Mouse (Mus musculus): ENCODE measurements at regions not wholly inside any gene's neighbourhood (a gene's known extent, or its start where the extent isn't known, plus 50 kb on each side); places are given as distances from the start of the nearest gene placed in this dataset.

DNA sequence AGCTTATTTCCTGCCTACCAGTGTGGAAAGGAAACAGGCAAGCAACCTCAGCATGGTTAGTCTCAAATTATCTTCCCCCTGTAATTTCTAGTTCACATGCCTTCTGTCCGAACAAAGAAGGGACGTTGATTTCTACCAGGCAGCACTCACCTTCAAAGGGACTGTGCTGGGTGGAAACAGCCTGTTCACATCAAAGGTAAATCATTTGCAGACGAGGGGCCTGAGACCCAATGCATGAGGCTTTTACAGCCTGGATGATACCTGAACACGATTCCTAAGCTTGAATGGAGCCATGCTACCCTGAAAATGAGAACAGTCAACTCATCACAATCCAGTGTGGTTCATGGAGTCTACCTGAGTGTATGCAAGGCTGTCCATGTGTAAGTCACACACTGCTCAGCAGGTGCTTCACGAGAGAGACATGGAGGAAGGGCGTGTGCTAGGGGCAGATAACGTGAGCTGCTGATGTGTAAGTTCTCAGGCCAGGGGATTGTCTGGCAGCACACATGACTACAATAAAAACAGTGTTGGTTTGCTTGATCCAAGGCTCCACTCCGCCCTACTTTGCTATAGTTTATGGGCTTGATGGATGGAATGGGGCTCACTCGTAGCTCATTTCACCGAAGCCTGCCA lies 411.9 kb downstream of the Med10 start:
- H3K27me3 ChIP-seq (ENCODE audit: control insufficient read depth, insufficient read depth, low read length) = no peaks in the 10 kb centered on the region
- WGBS = 39% methylated on average over 10 of the region's 10 CpGs
- no peak overlapping the region for H3K27ac ChIP-seq (ENCODE audit: insufficient read depth, low read depth, low read length)
- no peaks in the 10 kb centered on the region for H3K4me1 ChIP-seq (ENCODE audit: control insufficient read depth, insufficient read depth, insufficient read length, low read length)
- no peak overlapping the region for H3K4me3 ChIP-seq (ENCODE audit: low read depth, low read length)
- no peaks in the 10 kb centered on the region for H3K36me3 ChIP-seq (ENCODE audit: control insufficient read depth, insufficient read depth, low read length)
- TF ChIP-seq POLR2A (IDR thresholded peaks at IDR 0.05; ENCODE audit: low read depth, low read length) = no peak
- no peak for TF ChIP-seq CTCF (IDR thresholded peaks at IDR 0.05; ENCODE audit: extremely low read depth, insufficient read length, insufficient replicate concordance, low read depth, low read length)

DNA sequence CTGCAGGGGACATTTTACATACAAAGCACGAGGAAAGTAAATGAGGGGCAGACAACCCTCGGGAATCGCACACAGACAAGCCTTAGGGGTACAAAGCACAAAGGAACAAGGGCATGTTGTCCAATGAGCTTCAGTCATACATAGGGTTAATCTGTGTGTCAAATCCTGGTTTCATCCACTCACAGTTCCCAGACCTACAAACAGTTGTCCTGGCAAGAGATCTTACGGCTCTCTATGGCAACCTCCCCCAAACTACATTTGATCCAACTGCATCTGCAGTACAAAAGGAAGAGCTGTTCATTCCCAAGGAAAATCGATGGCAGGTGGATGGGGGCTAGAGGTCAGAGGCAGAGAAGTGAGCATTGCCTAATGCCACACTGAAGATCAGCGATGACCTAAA lies 413.9 kb downstream of the Med10 start:
- no peaks in the 10 kb centered on the region for H3K4me1 ChIP-seq (ENCODE audit: control insufficient read depth, insufficient read depth, insufficient read length, low read length)
- 82% methylated on average over 6 of the region's 6 CpGs for WGBS
- no peaks in the 10 kb centered on the region for H3K27me3 ChIP-seq (ENCODE audit: control insufficient read depth, insufficient read depth, low read length)
- H3K4me3 ChIP-seq (ENCODE audit: low read depth, low read length) = no peak overlapping the region
- TF ChIP-seq POLR2A (IDR thresholded peaks at IDR 0.05; ENCODE audit: low read depth, low read length) (no peak), CTCF (IDR thresholded peaks at IDR 0.05; ENCODE audit: extremely low read depth, insufficient read length, insufficient replicate concordance, low read depth, low read length) (no peak)
- no peaks in the 10 kb centered on the region for H3K36me3 ChIP-seq (ENCODE audit: control insufficient read depth, insufficient read depth, low read length)
- no peak overlapping the region for H3K27ac ChIP-seq (ENCODE audit: insufficient read depth, low read depth, low read length)

DNA sequence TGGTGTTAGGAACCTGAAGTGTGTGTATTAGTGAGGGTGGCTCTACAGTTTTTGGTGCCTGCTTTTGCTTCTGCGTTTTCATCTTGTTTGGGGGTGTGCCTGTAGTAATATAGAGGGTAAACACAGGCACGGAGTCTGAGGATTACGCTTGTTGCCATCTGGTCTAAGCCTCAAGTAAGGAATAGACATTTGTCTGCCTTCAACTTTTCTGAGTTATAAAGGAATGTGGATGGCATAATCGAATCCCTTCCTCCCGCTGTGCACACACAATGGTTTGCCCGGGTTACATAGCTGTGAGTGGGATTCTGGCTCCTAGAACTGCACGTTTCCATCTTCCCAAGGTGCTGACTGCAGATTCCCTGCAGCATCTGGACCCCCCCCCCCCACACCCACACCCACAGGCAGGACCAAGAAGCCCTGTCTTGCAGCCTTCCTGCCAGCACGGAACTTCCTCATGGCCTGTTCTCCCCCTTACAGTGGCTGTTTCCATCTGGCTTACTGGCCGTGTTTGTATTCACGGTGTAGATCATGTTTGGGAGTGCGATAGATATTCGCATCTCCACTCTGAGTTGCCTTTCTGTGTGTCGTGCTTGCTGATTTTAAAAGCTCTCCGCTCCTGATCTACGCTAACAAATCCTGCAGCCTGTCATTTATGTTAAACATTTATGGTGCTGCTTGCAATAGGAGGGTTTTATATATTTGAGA lies 415.4 kb downstream of the Med10 start:
- WGBS = 64% methylated on average over 15 of the region's 15 CpGs
- Histone ChIP-seq H3K4me1 (ENCODE audit: control insufficient read depth, insufficient read depth, insufficient read length, low read length) (no peaks in the 10 kb centered on the region), H3K36me3 (ENCODE audit: control insufficient read depth, insufficient read depth, low read length) (no peaks in the 10 kb centered on the region), H3K27ac (ENCODE audit: insufficient read depth, low read depth, low read length) (no peak overlapping the region), H3K27me3 (ENCODE audit: control insufficient read depth, insufficient read depth, low read length) (no peaks in the 10 kb centered on the region), H3K4me3 (ENCODE audit: low read depth, low read length) (no peak overlapping the region)
- no peak for TF ChIP-seq POLR2A (IDR thresholded peaks at IDR 0.05; ENCODE audit: low read depth, low read length)
- no peak for TF ChIP-seq CTCF (IDR thresholded peaks at IDR 0.05; ENCODE audit: extremely low read depth, insufficient read length, insufficient replicate concordance, low read depth, low read length)

DNA sequence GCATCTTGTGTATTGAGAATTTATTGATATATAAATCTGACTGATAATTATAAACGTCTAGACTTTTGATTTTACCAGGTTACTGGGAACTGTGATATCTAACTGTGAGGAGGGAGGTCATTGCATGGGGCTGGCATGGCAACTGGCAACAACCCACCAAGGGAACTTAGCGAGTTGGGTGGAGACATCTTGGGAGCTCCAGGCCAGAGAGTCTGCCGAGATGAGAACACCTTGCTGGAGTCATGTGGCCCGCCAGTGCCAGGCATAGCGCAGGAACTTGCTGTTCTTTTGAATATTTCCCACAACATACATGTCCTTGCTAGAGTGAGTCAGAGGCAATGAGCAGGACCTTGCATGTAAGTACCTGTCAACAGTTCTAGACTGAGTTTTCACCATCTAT lies 413.9 kb downstream of the Ice1 start:
- TF ChIP-seq POLR2A (IDR thresholded peaks at IDR 0.05; ENCODE audit: low read depth, low read length) = no peak
- no peak for TF ChIP-seq CTCF (IDR thresholded peaks at IDR 0.05; ENCODE audit: extremely low read depth, insufficient read length, insufficient replicate concordance, low read depth, low read length)
- no peaks in the 10 kb centered on the region for H3K4me1 ChIP-seq (ENCODE audit: control insufficient read depth, insufficient read depth, insufficient read length, low read length)
- 87% methylated on average over 5 of the region's 5 CpGs for whole genome bisulfite sequencing
- H3K4me3 ChIP-seq (ENCODE audit: low read depth, low read length) = no peak overlapping the region
- no peak overlapping the region for H3K27ac ChIP-seq (ENCODE audit: insufficient read depth, low read depth, low read length)
- H3K27me3 ChIP-seq (ENCODE audit: control insufficient read depth, insufficient read depth, low read length) = no peaks in the 10 kb centered on the region
- H3K36me3 ChIP-seq (ENCODE audit: control insufficient read depth, insufficient read depth, low read length) = no peaks in the 10 kb centered on the region

DNA sequence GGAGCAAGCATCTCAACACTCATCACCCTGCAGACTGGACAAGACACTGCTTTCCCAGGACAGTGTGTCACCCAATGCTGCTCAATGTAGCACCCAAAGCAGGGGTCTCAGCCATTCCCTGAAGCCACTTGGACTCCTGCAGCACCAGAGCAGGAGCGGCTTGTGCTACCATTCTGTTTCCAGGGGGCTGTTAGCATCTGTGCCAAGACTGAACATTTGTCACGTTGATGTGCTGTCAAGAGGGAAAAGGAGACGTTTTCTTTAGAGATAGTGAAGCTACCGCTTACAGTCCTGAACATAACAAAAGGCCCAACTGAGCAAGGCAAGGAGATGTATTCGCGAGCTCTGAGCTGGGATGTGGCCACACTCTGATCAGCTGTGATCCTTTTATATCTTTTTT lies 410.3 kb downstream of the Ice1 start:
- Histone ChIP-seq H3K27me3 (ENCODE audit: control insufficient read depth, insufficient read depth, low read length) (no peaks in the 10 kb centered on the region), H3K36me3 (ENCODE audit: control insufficient read depth, insufficient read depth, low read length) (no peaks in the 10 kb centered on the region), H3K27ac (ENCODE audit: insufficient read depth, low read depth, low read length) (no peak overlapping the region), H3K4me3 (ENCODE audit: low read depth, low read length) (no peak overlapping the region), H3K4me1 (ENCODE audit: control insufficient read depth, insufficient read depth, insufficient read length, low read length) (no peaks in the 10 kb centered on the region)
- WGBS = 69% methylated on average over 6 of the region's 6 CpGs
- TF ChIP-seq POLR2A (IDR thresholded peaks at IDR 0.05; ENCODE audit: low read depth, low read length) (no peak), CTCF (IDR thresholded peaks at IDR 0.05; ENCODE audit: extremely low read depth, insufficient read length, insufficient replicate concordance, low read depth, low read length) (no peak)

DNA sequence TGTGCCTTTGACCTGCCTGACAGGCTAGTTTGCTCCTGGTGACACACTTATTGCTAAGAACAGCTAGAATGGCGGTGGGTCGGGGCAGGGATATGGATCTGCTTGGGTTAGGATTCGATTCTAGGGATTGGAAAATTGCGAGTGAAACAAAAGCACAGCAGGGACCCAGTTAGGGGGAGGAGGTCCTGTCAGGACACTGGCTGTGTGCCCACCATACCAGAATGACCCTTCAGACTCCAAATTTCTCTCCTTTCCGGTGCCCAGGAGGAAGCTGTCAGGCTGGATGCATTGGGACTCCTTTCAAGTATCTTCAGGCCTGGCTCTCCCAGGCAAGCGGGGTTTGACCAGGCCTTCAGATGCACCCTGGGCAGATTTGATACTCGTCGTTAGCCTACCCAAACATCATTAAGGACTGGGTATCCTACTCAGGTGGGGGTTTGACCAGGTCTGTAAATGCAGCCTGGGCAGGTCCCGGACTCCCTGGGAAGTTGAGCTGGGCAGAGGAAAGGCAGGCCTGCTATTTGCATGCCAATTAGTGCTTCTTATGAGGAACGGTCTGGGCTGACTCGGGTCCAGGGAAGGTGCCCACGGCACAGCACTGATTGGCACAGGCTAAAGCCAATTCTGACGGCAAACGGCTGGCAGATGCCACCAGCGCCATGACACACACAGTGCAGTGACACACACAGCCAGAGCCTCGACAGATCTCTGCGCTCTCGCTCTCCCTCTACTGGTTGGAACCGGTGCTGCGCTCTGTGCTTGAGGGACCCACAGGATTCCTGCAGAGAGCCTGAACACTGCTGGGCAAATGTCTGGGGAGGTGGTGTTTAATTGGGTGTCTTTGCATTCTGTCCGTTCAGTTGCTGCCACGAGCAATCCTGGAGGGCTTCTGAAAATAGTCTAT lies 403.3 kb downstream of the Ice1 start:
- WGBS = 37% methylated on average over 22 of the region's 22 CpGs

More for the DNA sequence above, 403.3 kb downstream of the Ice1 start:
- no peak overlapping the region for H3K27ac ChIP-seq (ENCODE audit: insufficient read depth, low read depth, low read length)
- no peaks in the 10 kb centered on the region for H3K4me1 ChIP-seq (ENCODE audit: control insufficient read depth, insufficient read depth, insufficient read length, low read length)
- no peaks in the 10 kb centered on the region for H3K36me3 ChIP-seq (ENCODE audit: control insufficient read depth, insufficient read depth, low read length)
- TF ChIP-seq CTCF (IDR thresholded peaks at IDR 0.05; ENCODE audit: extremely low read depth, insufficient read length, insufficient replicate concordance, low read depth, low read length) = no peak
- no peak for TF ChIP-seq POLR2A (IDR thresholded peaks at IDR 0.05; ENCODE audit: low read depth, low read length)
- H3K4me3 ChIP-seq (ENCODE audit: low read depth, low read length) = no peak overlapping the region
- no peaks in the 10 kb centered on the region for H3K27me3 ChIP-seq (ENCODE audit: control insufficient read depth, insufficient read depth, low read length)

Measured in small intestine, adult 2 months (tissue).